Mouse (Mus musculus): Measurements from ENCODE around the gene Prpf8.

Gene Prpf8

GRCm38 (mm10) chr11:75460103-75460843, 26.3 kb upstream of the Prpf8 start:
- peak; percentile 89 for DNase-seq

GRCm38 (mm10) chr11:75460844-75461742, 25.5 kb upstream of the Prpf8 start, which contains the start of gene Tlcd2:
Gene Tlcd2 (plus strand): TSS chr11:75461715.
- DNase-seq = peak; percentile 99

DNA sequence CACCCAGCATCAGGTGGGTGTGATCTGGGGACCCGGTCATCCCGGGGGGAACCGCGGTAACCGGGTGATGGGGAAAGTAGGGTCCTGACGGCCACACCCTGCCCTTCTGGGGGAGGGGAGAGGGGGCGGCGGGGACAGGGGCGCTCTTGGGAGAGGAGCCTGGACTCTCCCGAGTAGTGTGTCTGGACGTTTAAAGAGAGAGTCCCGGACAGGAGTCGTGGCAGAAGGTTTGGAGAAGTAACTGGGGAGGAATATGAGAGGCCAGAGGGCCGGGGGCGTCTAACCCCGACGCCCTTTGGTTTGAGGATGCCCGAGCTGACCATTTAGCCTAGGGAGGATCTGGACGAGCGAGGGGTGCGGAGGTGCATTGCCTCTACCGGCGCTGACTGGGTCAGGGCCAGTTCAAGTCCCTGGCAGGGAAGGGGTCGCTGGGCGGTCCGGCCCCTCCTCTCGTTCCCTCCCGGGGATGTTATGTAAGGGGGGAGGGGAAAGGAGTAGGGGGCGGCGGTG, 24.8 kb upstream of the Prpf8 start:
- no peak for DNase-seq

DNA sequence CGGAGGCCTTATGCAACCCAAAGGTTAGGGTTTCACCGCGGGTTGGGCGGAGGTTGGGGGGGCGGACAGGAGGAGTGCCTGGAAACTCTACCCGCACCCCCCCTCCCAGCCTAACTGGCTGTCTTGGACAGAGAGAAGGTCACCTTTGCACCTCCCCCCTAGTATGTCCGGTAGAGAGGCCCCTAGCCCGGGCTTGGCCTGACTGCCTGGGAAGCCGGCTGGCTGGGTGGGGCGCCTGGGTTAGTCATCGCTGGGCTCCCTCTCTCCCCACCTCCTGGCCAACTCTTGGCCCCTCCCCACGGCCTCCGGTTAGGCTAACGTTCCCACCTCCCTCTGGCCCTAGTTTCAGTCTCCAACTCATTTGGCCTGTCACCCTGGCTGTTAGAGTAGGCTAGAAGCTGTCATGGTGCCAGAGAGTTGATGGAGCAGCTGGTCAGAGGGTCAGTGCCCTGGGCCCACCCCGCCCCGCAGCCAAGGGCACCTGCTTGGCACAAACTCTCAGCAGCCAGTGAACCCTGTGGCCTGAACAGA, 24.3 kb upstream of the Prpf8 start:
- peak; percentile 62 for DNase-seq

DNA sequence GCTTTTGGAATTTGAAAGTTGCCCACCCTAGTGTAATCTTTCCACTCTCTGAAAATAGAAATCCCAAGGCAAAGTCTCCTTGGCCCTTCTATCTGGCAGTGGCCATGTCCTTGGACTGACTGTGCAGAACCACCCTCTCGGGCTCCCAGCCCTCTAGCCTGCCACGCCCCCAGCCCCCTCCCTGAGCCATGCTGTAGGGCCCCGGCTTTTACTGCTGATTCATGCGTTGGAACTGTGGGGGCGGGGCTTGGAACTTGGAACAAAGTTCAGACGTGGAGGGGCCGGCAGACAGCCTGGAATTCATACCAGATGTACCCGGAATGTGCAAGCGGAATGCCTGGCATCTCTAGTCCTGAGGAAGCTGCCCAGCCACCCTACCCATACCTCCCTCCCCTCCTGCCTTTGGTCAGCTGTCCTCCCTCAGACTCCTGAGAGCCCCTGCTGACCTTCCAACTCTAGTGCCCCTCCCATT, 23.7 kb upstream of the Prpf8 start:
- DNase-seq = peak; percentile 49

- DNase-seq = no peak
Observed at GRCm38 (mm10) chr11:75463624-75464023, 23.0 kb upstream of the Prpf8 start.

GRCm38 (mm10) chr11:75464417-75464816, 22.2 kb upstream of the Prpf8 start:
- DNase-seq = no peak

- DNase-seq = no peak
Observed at GRCm38 (mm10) chr11:75465051-75465450, 21.6 kb upstream of the Prpf8 start.

DNA sequence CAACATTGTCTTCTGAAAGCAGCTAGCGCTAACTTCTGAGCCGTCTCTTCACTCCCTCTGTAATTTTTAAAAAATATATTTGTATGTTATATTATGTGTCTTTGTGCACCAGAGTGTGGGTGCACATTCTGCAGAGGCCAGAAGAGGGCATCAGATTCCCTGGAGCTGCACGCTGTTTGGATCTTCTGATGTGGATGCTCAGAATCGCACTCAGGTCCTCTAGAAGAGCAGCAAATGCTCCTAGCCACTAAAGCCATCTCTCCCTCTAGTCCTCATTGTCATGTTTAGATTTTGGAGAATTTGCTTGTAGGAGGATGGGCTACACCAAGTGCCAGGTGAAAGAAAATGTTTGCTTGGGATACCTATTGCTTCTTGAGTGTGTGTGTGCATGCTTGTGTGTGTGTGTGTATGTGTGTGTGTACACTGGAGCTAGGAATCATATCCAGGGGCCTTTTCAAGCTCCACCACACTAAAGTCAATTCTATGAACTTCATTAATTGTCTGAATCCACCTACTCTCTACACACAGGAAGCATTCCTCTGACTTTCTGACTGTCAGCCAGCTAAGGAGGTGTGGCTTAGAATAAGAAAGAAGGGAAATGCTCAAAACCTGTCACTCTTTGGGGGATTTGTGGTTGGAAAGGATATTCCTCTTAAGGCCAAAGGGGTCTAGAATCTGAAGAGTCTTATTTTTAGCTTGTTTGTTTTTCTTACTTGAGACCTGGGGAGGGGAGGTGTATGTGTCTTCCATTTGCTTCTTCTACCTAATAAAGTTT, 19.7 kb upstream of the Prpf8 start:
- no peak for DNase-seq

DNA sequence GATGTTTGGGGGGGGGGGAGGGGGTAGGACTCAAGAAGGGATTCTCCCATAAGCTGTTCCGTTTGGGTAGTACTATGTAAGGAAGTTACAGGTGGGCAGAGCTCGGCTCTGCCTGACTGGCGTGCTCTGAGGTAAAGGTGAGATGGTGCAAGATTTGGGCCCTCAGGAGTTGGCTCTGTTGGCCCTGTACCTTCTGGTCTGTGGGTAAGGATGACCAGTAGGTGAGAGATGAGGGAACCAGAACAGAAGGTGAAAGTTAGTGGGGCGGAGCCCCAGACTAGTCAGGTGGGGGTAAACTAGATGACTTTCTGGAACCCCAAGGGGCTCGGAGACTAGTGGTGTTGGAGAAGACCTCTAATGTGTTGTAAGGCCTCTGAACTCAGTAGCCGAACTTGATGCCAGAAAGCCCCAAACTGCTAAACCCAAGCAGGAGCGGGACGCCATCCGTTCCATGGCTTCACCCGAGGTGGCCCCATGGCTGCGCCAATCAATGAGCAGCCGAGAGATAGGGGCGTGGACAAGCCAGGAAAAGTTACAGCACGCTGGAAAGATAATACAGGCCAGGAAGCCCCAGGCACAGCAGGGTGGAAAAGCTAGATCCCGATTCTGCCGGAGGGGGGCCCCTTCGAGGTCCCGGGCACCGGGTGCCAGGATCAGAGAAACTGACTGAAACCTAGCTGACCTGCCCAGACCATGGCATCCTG, 19.0 kb upstream of the Prpf8 start:
- DNase-seq = no peak

DNA sequence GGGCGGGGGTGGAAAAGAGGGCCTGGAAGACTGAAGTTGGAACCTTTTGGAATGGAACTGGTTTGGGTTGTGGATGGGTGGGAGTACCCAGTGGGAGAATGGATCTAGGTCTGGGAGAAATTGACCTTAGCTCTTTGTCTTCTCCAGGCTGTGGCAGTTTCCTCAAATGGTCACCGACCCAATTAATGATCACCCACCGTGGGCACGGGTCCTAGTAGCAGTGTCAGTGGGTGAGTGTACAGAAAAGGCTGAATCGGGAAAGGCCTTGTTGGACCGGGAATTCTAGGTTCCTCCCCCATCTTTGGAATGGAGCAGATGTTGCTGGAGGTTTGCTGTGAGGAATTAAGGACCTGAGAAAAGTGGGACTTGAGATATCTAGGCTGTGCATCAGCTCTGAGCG, 18.2 kb upstream of the Prpf8 start:
- DNase-seq = no peak

- no peak for DNase-seq
Observed at GRCm38 (mm10) chr11:75469261-75469660, 17.4 kb upstream of the Prpf8 start.

- DNase-seq = no peak
Observed at GRCm38 (mm10) chr11:75470675-75471074, 15.9 kb upstream of the Prpf8 start.

DNA sequence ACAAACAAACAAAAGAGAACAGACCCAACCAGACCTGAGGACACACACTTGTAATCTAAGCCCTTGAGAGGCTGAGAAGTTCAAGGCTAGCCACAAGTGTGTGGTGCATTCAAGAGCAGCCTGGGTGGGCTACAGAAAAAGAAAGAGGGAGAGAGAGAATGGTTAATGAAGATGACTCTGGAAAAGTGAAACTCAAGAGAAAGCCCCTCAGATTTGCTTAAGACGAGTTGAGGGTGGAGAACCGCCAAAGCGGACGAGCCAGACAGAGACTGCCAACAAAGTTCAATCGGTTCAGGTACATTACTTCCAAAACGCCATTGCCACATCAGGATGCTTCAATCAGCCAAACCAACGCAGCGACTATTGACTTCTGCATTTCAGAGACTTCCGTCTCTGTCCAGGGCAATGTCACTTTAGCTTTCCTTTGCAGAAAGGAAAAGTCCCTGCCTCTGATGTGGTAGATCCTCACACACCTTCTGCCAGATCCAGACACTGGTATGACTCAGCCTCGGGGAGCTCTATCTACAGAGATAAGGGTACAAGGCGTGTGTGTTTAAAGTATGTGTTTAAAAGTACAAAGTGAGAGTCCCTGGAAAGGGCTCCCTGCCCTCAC, 14.0 kb upstream of the Prpf8 start:
- DNase-seq = no peak

DNA sequence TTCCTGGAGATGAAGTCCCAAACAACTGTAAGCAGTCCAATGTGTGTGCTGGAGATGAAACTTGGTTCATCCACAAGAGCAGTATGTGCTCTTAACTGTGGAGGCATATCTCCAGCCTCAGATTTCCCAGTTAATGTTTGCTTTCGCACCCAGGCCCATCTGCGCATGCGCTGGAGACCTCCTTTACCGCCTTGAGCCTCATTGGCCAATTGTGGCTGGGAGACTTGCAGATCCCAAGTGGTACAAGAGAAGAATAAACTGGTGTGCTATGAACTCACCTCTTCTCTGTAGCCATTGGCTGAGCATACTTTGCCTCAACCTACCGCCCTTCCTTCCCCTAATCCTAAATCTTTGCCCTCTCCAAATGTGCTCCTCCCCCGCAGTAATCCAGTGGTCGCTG, 13.2 kb upstream of the Prpf8 start:
- no peak for DNase-seq

GRCm38 (mm10) chr11:75486192-75486591, 424 bp upstream of the Prpf8 start:
- no peak for DNase-seq

GRCm38 (mm10) chr11:75487496-75487895, 880 bp downstream of the Prpf8 start:
- no peak for DNase-seq

GRCm38 (mm10) chr11:75494296-75495049, 7.9 kb downstream of the Prpf8 start:
- DNase-seq = no peak

DNA sequence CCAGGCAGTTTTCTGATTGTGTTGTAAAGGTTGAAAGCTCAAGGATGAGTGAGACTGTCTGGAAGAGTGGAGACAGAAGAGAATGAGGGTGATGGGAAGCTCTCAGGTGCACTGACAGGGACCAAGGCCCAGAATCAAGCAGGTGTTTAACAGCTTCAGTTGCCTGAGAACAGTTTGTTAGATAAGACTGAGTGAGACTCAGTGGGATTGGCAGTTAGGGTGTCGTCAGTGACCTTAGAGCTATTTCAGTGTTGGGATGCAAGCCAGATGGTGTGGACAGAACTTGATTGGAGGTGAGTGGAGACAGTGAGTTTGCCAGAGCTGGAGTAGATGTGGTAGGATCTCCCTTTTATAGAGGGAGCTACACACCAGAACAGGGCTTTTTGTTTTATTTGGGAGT, 11.5 kb downstream of the Prpf8 start:
- DNase-seq = no peak

DNA sequence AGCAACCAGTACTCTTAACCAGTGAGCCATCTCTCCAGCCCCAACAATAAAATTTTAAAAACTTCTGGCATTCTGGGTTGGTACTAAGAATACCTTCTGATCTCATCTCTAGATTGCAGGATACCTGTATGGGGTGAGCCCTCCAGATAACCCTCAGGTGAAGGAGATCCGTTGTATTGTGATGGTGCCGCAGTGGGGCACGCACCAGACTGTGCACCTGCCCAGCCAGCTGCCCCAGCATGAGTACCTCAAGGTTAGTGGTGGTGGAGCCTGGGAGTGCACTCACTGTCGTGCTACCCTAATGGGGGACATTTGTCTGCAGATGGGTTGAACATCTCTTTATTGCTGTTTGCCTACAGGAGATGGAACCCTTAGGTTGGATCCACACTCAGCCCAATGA, 21.5 kb downstream of the Prpf8 start:
- DNase-seq = no peak

DNA sequence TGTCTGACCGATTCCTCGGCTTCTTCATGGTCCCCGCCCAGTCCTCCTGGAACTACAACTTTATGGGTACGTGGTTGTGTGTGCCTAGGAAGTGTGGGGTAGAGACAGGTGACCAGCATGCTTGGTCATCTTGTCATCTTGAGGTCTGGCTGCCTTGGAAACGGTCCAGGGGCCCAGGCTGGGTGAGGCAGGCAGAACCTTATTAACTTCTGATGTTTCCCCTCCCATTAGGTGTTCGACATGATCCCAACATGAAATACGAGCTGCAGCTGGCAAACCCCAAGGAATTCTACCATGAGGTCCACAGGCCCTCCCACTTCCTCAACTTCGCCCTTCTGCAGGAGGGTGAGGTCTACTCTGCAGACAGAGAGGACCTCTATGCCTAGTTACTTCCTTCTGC, 22.3 kb downstream of the Prpf8 start:
- no peak for DNase-seq

Data from cerebellum, adult 8-10 months (tissue).